Mouse (Mus musculus): ENCODE measurements around the gene Slc39a7. TPM values are rescaled to one million over a fixed set of nuclear protein-coding genes. Genes with fewer than 3 reads are reported as not detected.

Gene Slc39a7
- polyA plus RNA-seq (2014; fragmentation: Illumina TruSeq; extraction: RNeasy Lipid Tissue Mini Kit (QIAGEN cat#74804); ENCODE audit: low read depth, low replicate concordance), result 0.82 TPM

DNA sequence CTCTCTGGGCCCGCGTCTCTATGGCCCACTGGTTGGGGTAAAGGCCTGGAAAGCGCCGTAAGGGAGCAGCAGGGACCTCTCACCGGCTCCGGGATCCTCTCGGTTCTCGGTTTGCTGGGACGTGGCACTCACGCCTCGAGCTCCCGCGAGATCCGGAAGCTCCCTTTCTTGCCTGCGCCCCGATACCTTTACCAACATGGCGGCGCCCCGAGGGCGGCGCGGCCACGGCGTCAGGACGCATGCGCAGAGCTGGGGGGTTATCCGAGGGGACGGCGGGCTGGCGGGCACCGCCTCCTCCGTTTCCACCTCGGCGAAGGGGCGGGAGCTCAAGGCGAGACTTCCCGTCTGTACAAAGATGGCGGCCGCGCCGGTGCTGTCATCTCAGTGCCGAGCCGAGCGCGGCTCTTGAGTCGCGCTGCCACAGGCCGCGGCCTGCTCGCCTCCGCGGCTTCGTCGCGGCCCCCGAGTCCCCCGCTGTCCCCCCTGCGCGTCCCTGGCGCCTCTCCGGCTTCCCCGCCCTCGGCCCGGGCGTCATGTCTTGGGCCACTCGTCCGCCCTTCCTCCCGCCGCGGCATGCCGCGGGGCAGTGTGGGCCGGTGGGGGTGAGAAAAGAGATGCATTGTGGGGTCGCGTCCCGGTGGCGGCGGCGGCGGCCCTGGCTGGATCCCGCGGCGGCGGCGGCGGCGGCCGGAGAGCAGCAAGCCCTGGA, at the start of gene Slc39a7, which contains the start of gene Rxrb:
Gene Slc39a7, minus strand, starts transcription at position 218 of the 709 bp plus-strand sequence.
Gene Rxrb, plus strand, starts transcription at position 348 of the 709 bp plus-strand sequence.

DNA sequence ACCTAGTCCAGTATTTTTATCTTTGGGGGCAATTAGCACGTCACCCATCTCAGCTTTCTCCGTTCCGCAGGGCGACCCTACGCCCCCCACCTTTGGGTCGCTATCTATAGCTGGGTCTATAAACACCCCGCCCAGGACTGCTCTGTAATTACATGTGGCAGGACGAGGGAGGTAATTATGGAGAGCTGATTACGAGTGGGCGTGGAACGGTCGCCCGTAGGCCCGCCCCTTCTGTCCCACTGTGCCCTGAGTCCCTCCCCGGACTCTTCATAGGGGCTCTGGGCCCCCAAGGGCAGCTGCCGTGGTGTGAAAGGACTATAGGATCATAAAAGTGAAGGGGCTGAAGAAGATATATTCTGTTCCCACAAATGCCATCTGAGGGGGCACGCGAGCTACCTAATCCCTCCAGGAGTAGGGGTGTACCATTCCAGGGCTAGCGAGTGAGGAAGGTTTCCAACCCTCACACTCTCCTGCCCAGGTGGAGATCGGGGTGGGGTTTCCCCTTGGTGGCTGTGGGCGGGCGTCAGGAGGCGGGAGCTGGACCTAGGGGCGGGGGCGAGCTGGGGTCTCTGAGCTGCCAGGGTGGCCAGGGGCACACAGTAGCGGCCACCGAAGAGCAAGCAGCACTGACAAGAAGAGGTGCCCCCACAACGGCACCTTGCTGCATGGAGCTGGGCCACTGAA, 7.5 kb upstream of the Slc39a7 start, which contains the start of gene Col11a2:
Gene Col11a2, plus strand, starts transcription at position 560 of the 684 bp plus-strand sequence.

GRCm38 (mm10) chr17:34027656-34028223, 3.7 kb downstream of the Slc39a7 start, which contains the start of gene H2-Ke6:
Gene H2-Ke6, minus strand, starts transcription at chr17:34028060.

GRCm38 (mm10) chr17:34024317-34024821, 7.1 kb downstream of the Slc39a7 start, which contains the start of gene Ring1:
Gene Ring1, minus strand, starts transcription at chr17:34024680.

DNA sequence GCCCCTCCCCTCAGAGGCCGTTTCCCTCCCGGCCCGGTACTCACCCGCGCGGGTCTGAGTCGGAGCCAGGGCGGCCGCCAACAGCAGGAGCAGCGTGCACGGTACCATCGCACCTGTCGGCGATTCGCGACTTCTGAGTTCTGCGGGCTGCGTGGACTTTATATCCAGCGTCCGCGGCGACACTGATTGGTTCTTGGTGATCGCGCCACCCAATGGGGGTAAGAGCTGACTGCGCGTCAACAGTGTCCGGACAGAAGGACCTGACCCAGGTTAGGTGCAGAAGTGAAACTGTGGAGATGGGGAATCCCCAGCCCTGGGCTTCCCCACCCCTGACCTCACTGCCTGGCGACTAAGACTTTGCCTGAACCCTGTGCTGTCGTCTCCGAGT, 31.3 kb downstream of the Slc39a7 start, which contains the start of gene H2-K1:
Gene H2-K1, minus strand, starts transcription at position 198 of the 388 bp plus-strand sequence.

Other genes starting within 250 kb of the Slc39a7 start
- gene Angptl4, start 249.9 kb downstream of the Slc39a7 start, polyA plus RNA-seq (2014; fragmentation: Illumina TruSeq; extraction: RNeasy Lipid Tissue Mini Kit (QIAGEN cat#74804); ENCODE audit: low read depth, low replicate concordance), result 4.9 TPM
- gene Kank3, start 221.2 kb downstream of the Slc39a7 start, polyA plus RNA-seq (2014; fragmentation: Illumina TruSeq; extraction: RNeasy Lipid Tissue Mini Kit (QIAGEN cat#74804); ENCODE audit: low read depth, low replicate concordance), result 17.0 TPM
- gene Rps28, start 207.1 kb downstream of the Slc39a7 start, polyA plus RNA-seq (2014; fragmentation: Illumina TruSeq; extraction: RNeasy Lipid Tissue Mini Kit (QIAGEN cat#74804); ENCODE audit: low read depth, low replicate concordance), result 62.1 TPM
- 29.1 TPM for gene Ndufa7, start 207.1 kb downstream of the Slc39a7 start, polyA plus RNA-seq (2014; fragmentation: Illumina TruSeq; extraction: RNeasy Lipid Tissue Mini Kit (QIAGEN cat#74804); ENCODE audit: low read depth, low replicate concordance)
- gene Cd320, start 188.6 kb downstream of the Slc39a7 start, polyA plus RNA-seq (2014; fragmentation: Illumina TruSeq; extraction: RNeasy Lipid Tissue Mini Kit (QIAGEN cat#74804); ENCODE audit: low read depth, low replicate concordance), result 7.3 TPM
- not detected for gene Gm7029, start 157.8 kb downstream of the Slc39a7 start, polyA plus RNA-seq (2014; fragmentation: Illumina TruSeq; extraction: RNeasy Lipid Tissue Mini Kit (QIAGEN cat#74804); ENCODE audit: low read depth, low replicate concordance)
- not detected for gene Kifc1, start 141.0 kb downstream of the Slc39a7 start, polyA plus RNA-seq (2014; fragmentation: Illumina TruSeq; extraction: RNeasy Lipid Tissue Mini Kit (QIAGEN cat#74804); ENCODE audit: low read depth, low replicate concordance)
- gene Platr17, start 126.5 kb downstream of the Slc39a7 start, polyA plus RNA-seq (2014; fragmentation: Illumina TruSeq; extraction: RNeasy Lipid Tissue Mini Kit (QIAGEN cat#74804); ENCODE audit: low read depth, low replicate concordance), result not detected
- gene Daxx, start 122.3 kb downstream of the Slc39a7 start, polyA plus RNA-seq (2014; fragmentation: Illumina TruSeq; extraction: RNeasy Lipid Tissue Mini Kit (QIAGEN cat#74804); ENCODE audit: low read depth, low replicate concordance), result 9.9 TPM
- gene Tapbp, start 115.8 kb downstream of the Slc39a7 start, polyA plus RNA-seq (2014; fragmentation: Illumina TruSeq; extraction: RNeasy Lipid Tissue Mini Kit (QIAGEN cat#74804); ENCODE audit: low read depth, low replicate concordance), result 43.1 TPM
- gene Zbtb22, start 115.8 kb downstream of the Slc39a7 start, polyA plus RNA-seq (2014; fragmentation: Illumina TruSeq; extraction: RNeasy Lipid Tissue Mini Kit (QIAGEN cat#74804); ENCODE audit: low read depth, low replicate concordance), result 1.3 TPM
- gene Rgl2, start 102.1 kb downstream of the Slc39a7 start, polyA plus RNA-seq (2014; fragmentation: Illumina TruSeq; extraction: RNeasy Lipid Tissue Mini Kit (QIAGEN cat#74804); ENCODE audit: low read depth, low replicate concordance), result 3.8 TPM
- gene Pfdn6, start 91.3 kb downstream of the Slc39a7 start, polyA plus RNA-seq (2014; fragmentation: Illumina TruSeq; extraction: RNeasy Lipid Tissue Mini Kit (QIAGEN cat#74804); ENCODE audit: low read depth, low replicate concordance), result 14.8 TPM
- 0.70 TPM for gene Wdr46, start 91.0 kb downstream of the Slc39a7 start, polyA plus RNA-seq (2014; fragmentation: Illumina TruSeq; extraction: RNeasy Lipid Tissue Mini Kit (QIAGEN cat#74804); ENCODE audit: low read depth, low replicate concordance)
- gene B3galt4, start 80.2 kb downstream of the Slc39a7 start, polyA plus RNA-seq (2014; fragmentation: Illumina TruSeq; extraction: RNeasy Lipid Tissue Mini Kit (QIAGEN cat#74804); ENCODE audit: low read depth, low replicate concordance), result 0.35 TPM
- gene Vps52, start 75.9 kb downstream of the Slc39a7 start, polyA plus RNA-seq (2014; fragmentation: Illumina TruSeq; extraction: RNeasy Lipid Tissue Mini Kit (QIAGEN cat#74804); ENCODE audit: low read depth, low replicate concordance), result 6.1 TPM
- 17.8 TPM for gene Rps18, start 75.7 kb downstream of the Slc39a7 start, polyA plus RNA-seq (2014; fragmentation: Illumina TruSeq; extraction: RNeasy Lipid Tissue Mini Kit (QIAGEN cat#74804); ENCODE audit: low read depth, low replicate concordance)
- gene H2-K1, start 31.3 kb downstream of the Slc39a7 start, polyA plus RNA-seq (2014; fragmentation: Illumina TruSeq; extraction: RNeasy Lipid Tissue Mini Kit (QIAGEN cat#74804); ENCODE audit: low read depth, low replicate concordance), result 201 TPM
- 1.9 TPM for gene Ring1, start 7.0 kb downstream of the Slc39a7 start, polyA plus RNA-seq (2014; fragmentation: Illumina TruSeq; extraction: RNeasy Lipid Tissue Mini Kit (QIAGEN cat#74804); ENCODE audit: low read depth, low replicate concordance)
- 6.8 TPM for gene H2-Ke6, start 3.6 kb downstream of the Slc39a7 start, polyA plus RNA-seq (2014; fragmentation: Illumina TruSeq; extraction: RNeasy Lipid Tissue Mini Kit (QIAGEN cat#74804); ENCODE audit: low read depth, low replicate concordance)
- 0.99 TPM for gene Rxrb, start 130 bp upstream of the Slc39a7 start, polyA plus RNA-seq (2014; fragmentation: Illumina TruSeq; extraction: RNeasy Lipid Tissue Mini Kit (QIAGEN cat#74804); ENCODE audit: low read depth, low replicate concordance)
- gene Col11a2, start 7.8 kb upstream of the Slc39a7 start, polyA plus RNA-seq (2014; fragmentation: Illumina TruSeq; extraction: RNeasy Lipid Tissue Mini Kit (QIAGEN cat#74804); ENCODE audit: low read depth, low replicate concordance), result not detected
- not detected for gene H2-Oa, start 60.7 kb upstream of the Slc39a7 start, polyA plus RNA-seq (2014; fragmentation: Illumina TruSeq; extraction: RNeasy Lipid Tissue Mini Kit (QIAGEN cat#74804); ENCODE audit: low read depth, low replicate concordance)
- not detected for gene H2-DMa, start 87.9 kb upstream of the Slc39a7 start, polyA plus RNA-seq (2014; fragmentation: Illumina TruSeq; extraction: RNeasy Lipid Tissue Mini Kit (QIAGEN cat#74804); ENCODE audit: low read depth, low replicate concordance)
- gene Brd2, start 91.0 kb upstream of the Slc39a7 start, polyA plus RNA-seq (2014; fragmentation: Illumina TruSeq; extraction: RNeasy Lipid Tissue Mini Kit (QIAGEN cat#74804); ENCODE audit: low read depth, low replicate concordance), result 272 TPM
- gene H2-DMb2, start 111.6 kb upstream of the Slc39a7 start, polyA plus RNA-seq (2014; fragmentation: Illumina TruSeq; extraction: RNeasy Lipid Tissue Mini Kit (QIAGEN cat#74804); ENCODE audit: low read depth, low replicate concordance), result not detected
- gene H2-DMb1, start 121.4 kb upstream of the Slc39a7 start, polyA plus RNA-seq (2014; fragmentation: Illumina TruSeq; extraction: RNeasy Lipid Tissue Mini Kit (QIAGEN cat#74804); ENCODE audit: low read depth, low replicate concordance), result 2.0 TPM
- gene Tap1, start 155.9 kb upstream of the Slc39a7 start, polyA plus RNA-seq (2014; fragmentation: Illumina TruSeq; extraction: RNeasy Lipid Tissue Mini Kit (QIAGEN cat#74804); ENCODE audit: low read depth, low replicate concordance), result 2.2 TPM
- gene Psmb9, start 156.1 kb upstream of the Slc39a7 start, polyA plus RNA-seq (2014; fragmentation: Illumina TruSeq; extraction: RNeasy Lipid Tissue Mini Kit (QIAGEN cat#74804); ENCODE audit: low read depth, low replicate concordance), result 2.9 TPM
- 1.2 TPM for gene Psmb8, start 166.0 kb upstream of the Slc39a7 start, polyA plus RNA-seq (2014; fragmentation: Illumina TruSeq; extraction: RNeasy Lipid Tissue Mini Kit (QIAGEN cat#74804); ENCODE audit: low read depth, low replicate concordance)
- 0.64 TPM for gene Tap2, start 171.8 kb upstream of the Slc39a7 start, polyA plus RNA-seq (2014; fragmentation: Illumina TruSeq; extraction: RNeasy Lipid Tissue Mini Kit (QIAGEN cat#74804); ENCODE audit: low read depth, low replicate concordance)
- gene H2-Ob, start 207.2 kb upstream of the Slc39a7 start, polyA plus RNA-seq (2014; fragmentation: Illumina TruSeq; extraction: RNeasy Lipid Tissue Mini Kit (QIAGEN cat#74804); ENCODE audit: low read depth, low replicate concordance), result 1.1 TPM
- gene H2-Ab1, start 226.0 kb upstream of the Slc39a7 start, polyA plus RNA-seq (2014; fragmentation: Illumina TruSeq; extraction: RNeasy Lipid Tissue Mini Kit (QIAGEN cat#74804); ENCODE audit: low read depth, low replicate concordance), result 26.2 TPM